Mouse (Mus musculus): ENCODE data around the gene Pkd1. TPM values are rescaled to one million over a fixed set of nuclear protein-coding genes. Genes with fewer than 3 reads are reported as not detected.
A peak's percentile ranks its signal among the peaks of the same experiment; 100 is the strongest.

Gene Pkd1
- total and polyA plus RNA-seq, 3 experiments: 2.8 to 13.4 (median 8.3) TPM

- Histone ChIP-seq H3K9ac (ENCODE audit: insufficient read depth, low read depth) (no peak overlapping the region), H3K4me2 (ENCODE audit: insufficient read depth, low read depth, poor library complexity, severe bottlenecking) (no peak overlapping the region), H3K79me2 (replicated peaks; ENCODE audit: control insufficient read depth, extremely low read depth, insufficient read depth, poor library complexity, severe bottlenecking) (no peaks in the 10 kb centered on the region), H3K9me3 (replicated peaks; ENCODE audit: low read length) (no peaks in the 10 kb centered on the region), H3K27me3 (replicated peaks) (no peaks in the 10 kb centered on the region), H3K4me1 (ENCODE audit: control insufficient read depth in 1 of 2, insufficient read depth in 2 of 2) (peaks cover 0 to 10% of the 10 kb centered on the region in 2 experiments; a peak in 2 of 4 replicates), H3K27ac (ENCODE audit: insufficient read depth, low read depth) (no peak overlapping the region), H3K4me3 (replicated peaks in 1 of 3; ENCODE audit: low read depth in 2 of 3, low read length in 2 of 3, poor library complexity in 1 of 3) (no peak overlapping the region), H3K36me3 (replicated peaks in 1 of 2; ENCODE audit: control insufficient read depth in 1 of 2, insufficient read depth in 1 of 2, low read length in 1 of 2) (peaks cover 58 to 80% of the 10 kb centered on the region in 2 experiments)
- dilution Hi-C loops (cut with MboI; ENCODE audit: extremely low pct_ligation_motif_present, extremely low pct_unique_long_range_greater_than_20kb, low sequenced_read_pairs) (no loop called here), in situ Hi-C loops (cut with MboI; ENCODE audit: low pct_ligation_motif_present, low pct_unique_long_range_greater_than_20kb, low sequenced_read_pairs) (no loop called here)
- DNase-seq (ENCODE audit: extremely low read depth): no peak
- no peak for TF ChIP-seq ZKSCAN1 (IDR thresholded peaks at IDR 0.05; ENCODE audit: borderline replicate concordance, low read depth, low read length)
- no peak for TF ChIP-seq MAZ (IDR thresholded peaks at IDR 0.05; ENCODE audit: low read depth, low read length)
Measured at GRCm38 (mm10) chr17:24610711-24611110, 61.1 kb downstream of the Pkd1 start.

- TF ChIP-seq MAFK (IDR thresholded peaks at IDR 0.05; ENCODE audit: insufficient replicate concordance, low read length) (0 out of 2 replicates have a peak, but pooled peaks have one; percentile 6), MYC (IDR thresholded peaks at IDR 0.05; ENCODE audit: low read depth, low read length) (no peak), EP300 (IDR thresholded peaks at IDR 0.05; ENCODE audit: low read length) (no peak), SMC3 (IDR thresholded peaks at IDR 0.05; ENCODE audit: low read depth, low read length) (peak; percentile 9; the same call in 1 of the 2 replicates)
- Histone ChIP-seq H3K4me2 (ENCODE audit: insufficient read depth, low read depth, poor library complexity, severe bottlenecking) (no peak overlapping the region), H3K79me2 (replicated peaks; ENCODE audit: control insufficient read depth, extremely low read depth, insufficient read depth, poor library complexity, severe bottlenecking) (no peaks in the 10 kb centered on the region), H3K4me1 (ENCODE audit: control insufficient read depth in 1 of 2, insufficient read depth in 2 of 2) (peaks cover 6 to 25% of the 10 kb centered on the region in 2 experiments), H3K9ac (ENCODE audit: insufficient read depth, low read depth) (no peak overlapping the region), H3K27me3 (replicated peaks) (no peaks in the 10 kb centered on the region), H3K4me3 (replicated peaks in 1 of 3; ENCODE audit: low read depth in 2 of 3, low read length in 2 of 3, poor library complexity in 1 of 3) (no peak overlapping the region), H3K36me3 (replicated peaks in 1 of 2; ENCODE audit: control insufficient read depth in 1 of 2, insufficient read depth in 1 of 2, low read length in 1 of 2) (peaks cover 90 to 95% of the 10 kb centered on the region in 2 experiments), H3K27ac (ENCODE audit: insufficient read depth, low read depth) (peak overlapping the region; percentile 0; the same call in 1 of the 2 replicates), H3K9me3 (replicated peaks; ENCODE audit: low read length) (no peaks in the 10 kb centered on the region)
- no peak for DNase-seq (ENCODE audit: extremely low read depth)
- dilution Hi-C loops (cut with MboI; ENCODE audit: extremely low pct_ligation_motif_present, extremely low pct_unique_long_range_greater_than_20kb, low sequenced_read_pairs): no loop called here
- in situ Hi-C loops (cut with MboI; ENCODE audit: low pct_ligation_motif_present, low pct_unique_long_range_greater_than_20kb, low sequenced_read_pairs): no loop called here
Measured at GRCm38 (mm10) chr17:24617561-24618194, 68.0 kb downstream of the Pkd1 start.

- no peaks in the 10 kb centered on the region for H3K79me2 ChIP-seq (replicated peaks; ENCODE audit: control insufficient read depth, extremely low read depth, insufficient read depth, poor library complexity, severe bottlenecking)
- H3K4me3 ChIP-seq (replicated peaks in 1 of 3; ENCODE audit: low read depth in 2 of 3, low read length in 2 of 3, poor library complexity in 1 of 3): no peak overlapping the region
- no peak overlapping the region for H3K4me2 ChIP-seq (ENCODE audit: insufficient read depth, low read depth, poor library complexity, severe bottlenecking)
- peaks cover 76 to 97% of the 10 kb centered on the region in 2 experiments for H3K36me3 ChIP-seq (replicated peaks in 1 of 2; ENCODE audit: control insufficient read depth in 1 of 2, insufficient read depth in 1 of 2, low read length in 1 of 2)
- in situ Hi-C loops (cut with MboI; ENCODE audit: low pct_ligation_motif_present, low pct_unique_long_range_greater_than_20kb, low sequenced_read_pairs) (no loop called here), dilution Hi-C loops (cut with MboI; ENCODE audit: extremely low pct_ligation_motif_present, extremely low pct_unique_long_range_greater_than_20kb, low sequenced_read_pairs) (no loop called here)
- H3K4me1 ChIP-seq (ENCODE audit: control insufficient read depth in 1 of 2, insufficient read depth in 2 of 2): peaks cover 0 to 3% of the 10 kb centered on the region in 2 experiments; a peak in 1 of 4 replicates
- no peaks in the 10 kb centered on the region for H3K27me3 ChIP-seq (replicated peaks)
- TF ChIP-seq CTCF (conservative IDR thresholded peaks at IDR 0.05 in 1 of 2, IDR thresholded peaks at IDR 0.05 in 1 of 2; ENCODE audit: low read depth in 2 of 2, low read length in 2 of 2) (no peak), MYC (IDR thresholded peaks at IDR 0.05; ENCODE audit: low read depth, low read length) (no peak), ELF1 (IDR thresholded peaks at IDR 0.05; ENCODE audit: low read depth, low read length) (no peak), RAD21 (IDR thresholded peaks at IDR 0.05; ENCODE audit: low read depth, low read length) (no peak), ZNF384 (IDR thresholded peaks at IDR 0.05; ENCODE audit: low read depth, low read length) (no peak), KAT2A (IDR thresholded peaks at IDR 0.05; ENCODE audit: insufficient replicate concordance, low read length) (no peak), POLR2A (IDR thresholded peaks at IDR 0.05; ENCODE audit: low read depth, low read length) (no peak)
- no peak overlapping the region for H3K9ac ChIP-seq (ENCODE audit: insufficient read depth, low read depth)
- H3K27ac ChIP-seq (ENCODE audit: insufficient read depth, low read depth): no peak overlapping the region
- no peak for DNase-seq (ENCODE audit: extremely low read depth)
- H3K9me3 ChIP-seq (replicated peaks; ENCODE audit: low read length): no peaks in the 10 kb centered on the region
Measured at GRCm38 (mm10) chr17:24625472-24625871, 75.8 kb downstream of the Pkd1 start.
